Mouse (Mus musculus) kidney, adult 2 months (tissue): ENCODE measurements around the gene Dab2ip.

Experiments
- CTCF ChIP-seq: fragments of 200-500 bp; conservative IDR thresholded peaks from 2 replicates; pipeline ENCODE4 v1.5.1; 2011; ENCODE audit warnings: low read depth, mild to moderate bottlenecking, control low read depth, low read length, moderate library complexity, mixed read lengths; ENCODE audit not compliant: insufficient read depth, insufficient read length
- POLR2A ChIP-seq: fragments of 200-500 bp; IDR thresholded peaks from one replicate; pipeline ENCODE4 v1.6.1; 2011; ENCODE audit warnings: low read depth, low read length, control low read depth

DNA sequence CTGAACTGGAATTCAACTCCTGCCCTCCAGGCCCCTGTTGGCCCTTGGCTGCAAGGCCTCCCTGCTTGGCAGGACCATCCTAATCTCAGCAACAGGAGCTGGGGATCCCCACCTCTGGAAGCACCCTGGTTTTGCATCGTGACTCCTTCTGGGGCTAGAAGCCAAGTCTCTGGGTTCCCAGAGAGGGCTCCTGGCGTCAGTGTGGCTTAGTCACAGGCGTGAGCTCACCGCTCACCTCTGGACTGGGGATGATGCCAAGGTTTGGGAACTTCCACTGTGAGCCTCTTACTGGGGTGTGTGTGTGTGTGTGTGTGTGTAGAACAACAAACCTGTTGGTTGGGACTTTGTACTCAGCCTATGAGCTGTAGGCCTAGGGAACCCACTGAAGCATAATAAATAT, 31.7 kb downstream of the Dab2ip start:
- TF ChIP-seq CTCF (no peak), POLR2A (no peak)
